Mouse (Mus musculus): ENCODE results near the gene Styxl1. TPM values are rescaled to one million over a fixed set of nuclear protein-coding genes. Genes with fewer than 3 reads are reported as not detected.

Gene Styxl1
- polyA plus RNA-seq, 1 experiment from 2014 or later: not detected

DNA sequence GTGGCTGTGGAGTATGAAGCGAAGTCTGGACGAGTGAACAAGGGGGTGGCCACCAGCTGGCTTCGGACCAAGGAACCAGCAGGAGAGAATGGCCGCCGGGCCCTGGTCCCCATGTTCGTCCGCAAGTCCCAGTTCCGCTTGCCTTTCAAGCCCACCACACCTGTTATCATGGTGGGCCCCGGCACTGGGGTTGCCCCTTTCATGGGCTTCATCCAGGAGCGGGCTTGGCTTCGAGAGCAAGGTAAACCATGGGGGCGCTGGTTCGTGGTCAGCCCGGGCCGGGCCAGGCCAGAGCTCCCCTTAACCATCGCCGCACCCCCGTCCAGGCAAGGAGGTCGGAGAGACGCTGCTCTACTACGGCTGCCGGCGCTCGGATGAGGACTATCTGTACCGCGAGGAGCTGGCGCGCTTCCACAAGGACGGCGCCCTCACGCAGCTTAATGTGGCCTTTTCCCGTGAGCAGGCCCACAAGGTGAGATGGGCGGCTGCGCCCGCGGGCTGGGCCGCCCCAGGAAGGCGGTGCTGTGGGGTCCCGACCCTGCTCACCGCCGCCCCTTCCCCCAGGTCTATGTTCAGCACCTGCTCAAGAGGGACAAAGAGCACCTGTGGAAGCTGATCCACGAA, 44.0 kb downstream of the Styxl1 start:
- Histone ChIP-seq H3K36me3 (ENCODE audit: control insufficient read depth, insufficient read depth, low read length) (peaks cover 57% of the 10 kb centered on the region), H3K9me3 (ENCODE audit: control insufficient read depth, low read length) (no peaks in the 10 kb centered on the region), H3K4me1 (ENCODE audit: control insufficient read depth, insufficient read depth, low read length) (no peaks in the 10 kb centered on the region), H3K27ac (ENCODE audit: low read depth, low read length) (no peak overlapping the region), H3K4me2 (no peak overlapping the region), H3K9ac (ENCODE audit: low read length) (no peak overlapping the region), H3K4me3 (ENCODE audit: low read depth, low read length) (no peak overlapping the region), H3K27me3 (ENCODE audit: control insufficient read depth, insufficient read depth, low read length) (no peaks in the 10 kb centered on the region)
- no peak for ATAC-seq (ENCODE audit: low FRiP score)
- no peak for DNase-seq (ENCODE audit: low spot score, missing footprints)
- WGBS: 93% methylated on average over 42 of the region's 42 CpGs

DNA sequence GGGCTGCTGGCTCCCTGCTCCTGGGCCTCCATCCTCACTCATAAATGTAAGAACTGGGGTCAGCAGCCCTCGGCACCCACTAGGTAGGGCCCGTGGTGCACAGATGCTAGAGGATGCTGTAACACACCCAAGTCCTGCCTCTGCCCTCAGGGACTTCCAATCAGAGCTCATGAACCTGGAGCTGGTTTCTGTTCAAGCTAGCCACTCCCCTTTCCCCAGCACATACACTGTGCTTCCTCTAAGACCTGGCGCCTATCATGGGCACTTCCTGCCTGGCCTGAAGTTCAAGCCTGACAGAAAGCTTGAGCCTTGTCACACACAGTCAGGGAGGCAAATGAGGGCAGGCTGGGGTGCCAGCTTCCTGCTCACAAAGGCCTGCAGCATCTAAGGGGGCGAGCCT, 45.1 kb downstream of the Styxl1 start:
- H3K9ac ChIP-seq (ENCODE audit: low read length): no peak overlapping the region
- H3K9me3 ChIP-seq (ENCODE audit: control insufficient read depth, low read length): no peaks in the 10 kb centered on the region
- H3K4me1 ChIP-seq (ENCODE audit: control insufficient read depth, insufficient read depth, low read length): no peaks in the 10 kb centered on the region
- DNase-seq (ENCODE audit: low spot score, missing footprints) (no peak), ATAC-seq (ENCODE audit: low FRiP score) (no peak)
- H3K4me2 ChIP-seq: no peak overlapping the region
- H3K36me3 ChIP-seq (ENCODE audit: control insufficient read depth, insufficient read depth, low read length): peaks cover 57% of the 10 kb centered on the region
- WGBS: 89% methylated on average over 4 of the region's 4 CpGs
- no peak overlapping the region for H3K4me3 ChIP-seq (ENCODE audit: low read depth, low read length)
- no peak overlapping the region for H3K27ac ChIP-seq (ENCODE audit: low read depth, low read length)
- H3K27me3 ChIP-seq (ENCODE audit: control insufficient read depth, insufficient read depth, low read length): no peaks in the 10 kb centered on the region

DNA sequence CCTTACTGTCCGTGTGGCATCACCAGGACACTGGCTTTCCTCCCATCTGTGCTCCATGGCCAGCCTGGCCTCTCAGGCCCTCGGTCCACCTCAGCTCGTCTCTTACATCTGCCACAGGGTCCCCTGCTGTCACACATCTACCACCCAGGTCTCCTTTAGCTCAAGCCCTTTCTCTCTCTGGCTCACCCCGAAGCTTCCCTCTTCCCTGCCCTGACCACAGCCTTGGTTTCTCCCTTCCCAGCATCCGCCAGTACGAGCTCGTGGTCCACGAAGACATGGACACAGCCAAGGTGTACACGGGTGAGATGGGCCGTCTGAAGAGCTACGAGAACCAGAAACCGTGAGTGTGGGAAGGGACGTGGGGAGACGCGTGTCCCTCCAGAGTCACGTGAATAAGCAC, 46.9 kb downstream of the Styxl1 start:
- no peaks in the 10 kb centered on the region for H3K27me3 ChIP-seq (ENCODE audit: control insufficient read depth, insufficient read depth, low read length)
- peaks cover 57% of the 10 kb centered on the region for H3K36me3 ChIP-seq (ENCODE audit: control insufficient read depth, insufficient read depth, low read length)
- H3K4me1 ChIP-seq (ENCODE audit: control insufficient read depth, insufficient read depth, low read length): peaks cover 11% of the 10 kb centered on the region
- H3K4me2 ChIP-seq: no peak overlapping the region
- no peak overlapping the region for H3K9ac ChIP-seq (ENCODE audit: low read length)
- no peak overlapping the region for H3K27ac ChIP-seq (ENCODE audit: low read depth, low read length)
- DNase-seq (ENCODE audit: low spot score, missing footprints) (no peak), ATAC-seq (ENCODE audit: low FRiP score) (no peak)
- no peaks in the 10 kb centered on the region for H3K9me3 ChIP-seq (ENCODE audit: control insufficient read depth, low read length)
- no peak overlapping the region for H3K4me3 ChIP-seq (ENCODE audit: low read depth, low read length)
- WGBS: 95% methylated on average over 16 of the region's 16 CpGs

DNA sequence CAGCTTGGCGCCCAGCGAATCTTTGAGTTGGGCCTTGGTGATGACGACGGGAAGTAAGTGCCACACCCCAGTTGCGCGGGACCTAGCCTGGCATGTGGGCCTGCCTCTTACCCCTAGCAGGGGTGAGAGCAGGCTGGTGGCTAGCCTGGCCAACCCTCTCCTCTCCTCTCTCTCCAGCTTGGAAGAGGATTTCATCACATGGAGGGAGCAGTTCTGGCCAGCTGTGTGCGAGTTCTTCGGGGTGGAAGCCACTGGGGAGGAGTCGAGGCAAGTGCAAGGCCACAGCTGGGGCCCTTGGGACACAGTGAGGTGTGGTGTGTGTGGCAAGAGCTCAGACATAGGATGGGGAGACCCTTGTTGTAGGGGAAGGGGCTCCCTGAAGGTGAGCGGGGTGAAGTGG, 47.3 kb downstream of the Styxl1 start:
- Histone ChIP-seq H3K36me3 (ENCODE audit: control insufficient read depth, insufficient read depth, low read length) (peaks cover 55% of the 10 kb centered on the region), H3K27me3 (ENCODE audit: control insufficient read depth, insufficient read depth, low read length) (no peaks in the 10 kb centered on the region), H3K4me3 (ENCODE audit: low read depth, low read length) (no peak overlapping the region), H3K4me2 (no peak overlapping the region), H3K9ac (ENCODE audit: low read length) (no peak overlapping the region), H3K4me1 (ENCODE audit: control insufficient read depth, insufficient read depth, low read length) (peaks cover 15% of the 10 kb centered on the region), H3K27ac (ENCODE audit: low read depth, low read length) (no peak overlapping the region), H3K9me3 (ENCODE audit: control insufficient read depth, low read length) (no peaks in the 10 kb centered on the region)
- DNase-seq (ENCODE audit: low spot score, missing footprints): no peak
- ATAC-seq (ENCODE audit: low FRiP score): no peak
- WGBS: 95% methylated on average over 10 of the region's 10 CpGs

DNA sequence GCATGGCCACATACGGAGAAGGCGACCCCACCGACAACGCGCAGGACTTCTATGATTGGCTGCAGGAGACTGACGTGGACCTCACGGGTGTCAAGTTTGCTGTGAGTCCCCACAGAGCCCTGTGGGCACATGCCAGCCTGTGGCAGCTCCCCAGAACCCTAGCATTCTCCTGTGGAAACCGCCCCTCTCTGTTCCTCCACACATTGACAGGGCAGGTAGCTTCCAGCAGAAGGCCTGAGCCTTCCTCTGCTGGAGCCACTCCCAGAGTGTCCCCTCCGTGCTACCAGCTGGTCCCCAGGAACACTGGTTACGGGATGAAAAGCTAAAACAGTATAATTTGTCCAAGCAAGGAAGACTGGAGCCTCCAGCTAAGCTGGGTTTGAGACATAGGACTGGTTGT, 47.9 kb downstream of the Styxl1 start:
- no peak overlapping the region for H3K4me2 ChIP-seq
- no peak for DNase-seq (ENCODE audit: low spot score, missing footprints)
- WGBS: 92% methylated on average over 10 of the region's 10 CpGs
- H3K4me3 ChIP-seq (ENCODE audit: low read depth, low read length): no peak overlapping the region
- ATAC-seq (ENCODE audit: low FRiP score): no peak
- H3K27me3 ChIP-seq (ENCODE audit: control insufficient read depth, insufficient read depth, low read length): no peaks in the 10 kb centered on the region
- peaks cover 51% of the 10 kb centered on the region for H3K36me3 ChIP-seq (ENCODE audit: control insufficient read depth, insufficient read depth, low read length)
- H3K9me3 ChIP-seq (ENCODE audit: control insufficient read depth, low read length): no peaks in the 10 kb centered on the region
- H3K4me1 ChIP-seq (ENCODE audit: control insufficient read depth, insufficient read depth, low read length): peaks cover 21% of the 10 kb centered on the region
- H3K27ac ChIP-seq (ENCODE audit: low read depth, low read length): no peak overlapping the region
- no peak overlapping the region for H3K9ac ChIP-seq (ENCODE audit: low read length)

DNA sequence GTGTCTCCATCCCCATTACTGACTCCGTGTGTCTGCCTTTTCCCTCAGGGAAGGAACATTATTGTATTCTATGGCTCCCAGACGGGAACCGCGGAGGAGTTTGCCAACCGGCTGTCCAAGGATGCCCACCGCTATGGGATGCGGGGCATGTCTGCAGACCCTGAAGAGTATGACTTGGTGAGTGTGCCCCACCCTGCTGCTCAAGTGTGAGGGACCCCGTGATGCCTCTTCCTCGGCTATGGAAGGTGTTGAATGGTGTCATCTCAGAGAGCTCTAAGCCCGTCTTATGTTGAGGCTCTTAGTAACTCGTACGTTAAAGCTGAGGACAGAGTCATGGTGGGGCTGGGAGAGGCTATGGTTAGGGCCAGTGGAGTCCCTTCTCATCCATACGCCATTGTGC, 48.8 kb downstream of the Styxl1 start:
- Histone ChIP-seq H3K9ac (ENCODE audit: low read length) (no peak overlapping the region), H3K4me2 (no peak overlapping the region), H3K36me3 (ENCODE audit: control insufficient read depth, insufficient read depth, low read length) (peaks cover 42% of the 10 kb centered on the region), H3K4me1 (ENCODE audit: control insufficient read depth, insufficient read depth, low read length) (peaks cover 30% of the 10 kb centered on the region), H3K27me3 (ENCODE audit: control insufficient read depth, insufficient read depth, low read length) (no peaks in the 10 kb centered on the region), H3K9me3 (ENCODE audit: control insufficient read depth, low read length) (no peaks in the 10 kb centered on the region), H3K4me3 (ENCODE audit: low read depth, low read length) (no peak overlapping the region), H3K27ac (ENCODE audit: low read depth, low read length) (no peak overlapping the region)
- no peak for ATAC-seq (ENCODE audit: low FRiP score)
- no peak for DNase-seq (ENCODE audit: low spot score, missing footprints)
- 91% methylated on average over 13 of the region's 13 CpGs for WGBS

DNA sequence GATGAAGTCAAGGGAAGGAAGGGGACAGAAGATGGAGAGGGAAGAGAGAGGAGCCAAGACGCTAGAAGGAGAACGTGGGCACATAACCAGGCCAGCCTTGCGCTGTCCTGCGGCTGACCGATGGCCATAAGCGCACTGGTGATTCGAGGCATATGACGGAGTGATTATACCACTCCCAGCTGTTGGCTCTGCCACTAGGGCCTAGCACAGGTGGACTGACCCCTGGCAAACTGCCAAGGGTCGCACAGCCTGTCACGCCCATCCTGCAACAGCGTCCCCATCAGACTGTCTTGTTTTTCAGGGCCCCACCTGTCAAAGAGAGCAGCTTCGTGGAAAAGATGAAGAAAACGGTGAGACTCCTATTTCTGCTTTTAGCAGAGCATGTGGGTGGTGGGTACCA, 49.8 kb downstream of the Styxl1 start:
- H3K36me3 ChIP-seq (ENCODE audit: control insufficient read depth, insufficient read depth, low read length): peaks cover 32% of the 10 kb centered on the region
- no peak for DNase-seq (ENCODE audit: low spot score, missing footprints)
- H3K4me1 ChIP-seq (ENCODE audit: control insufficient read depth, insufficient read depth, low read length): peaks cover 37% of the 10 kb centered on the region
- H3K9me3 ChIP-seq (ENCODE audit: control insufficient read depth, low read length): no peaks in the 10 kb centered on the region
- no peak overlapping the region for H3K27ac ChIP-seq (ENCODE audit: low read depth, low read length)
- H3K27me3 ChIP-seq (ENCODE audit: control insufficient read depth, insufficient read depth, low read length): no peaks in the 10 kb centered on the region
- H3K4me3 ChIP-seq (ENCODE audit: low read depth, low read length): no peak overlapping the region
- H3K9ac ChIP-seq (ENCODE audit: low read length): no peak overlapping the region
- ATAC-seq (ENCODE audit: low FRiP score): no peak
- 94% methylated on average over 13 of the region's 13 CpGs for WGBS
- H3K4me2 ChIP-seq: no peak overlapping the region

DNA sequence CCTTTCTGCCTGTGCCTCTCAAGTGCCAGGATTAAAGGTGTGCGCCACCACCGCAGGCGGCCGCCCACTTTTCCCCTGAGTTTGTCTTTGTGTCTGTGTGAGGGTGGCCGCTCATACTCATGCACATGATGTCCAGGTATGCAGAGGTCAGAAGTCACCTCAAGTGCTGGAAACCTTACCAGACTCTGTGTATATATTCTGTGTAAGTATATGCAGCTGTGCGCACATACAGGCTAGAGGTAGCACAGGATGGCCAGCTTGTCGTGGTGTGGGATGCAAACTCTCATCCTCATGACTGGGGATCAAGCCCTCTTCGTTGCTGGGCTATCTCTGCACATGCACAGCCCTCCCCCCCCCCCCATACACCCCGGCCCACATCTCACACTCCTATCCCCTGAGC, 50.3 kb downstream of the Styxl1 start:
- ATAC-seq (ENCODE audit: low FRiP score): no peak
- Histone ChIP-seq H3K36me3 (ENCODE audit: control insufficient read depth, insufficient read depth, low read length) (peaks cover 27% of the 10 kb centered on the region), H3K27ac (ENCODE audit: low read depth, low read length) (no peak overlapping the region)

DNA sequence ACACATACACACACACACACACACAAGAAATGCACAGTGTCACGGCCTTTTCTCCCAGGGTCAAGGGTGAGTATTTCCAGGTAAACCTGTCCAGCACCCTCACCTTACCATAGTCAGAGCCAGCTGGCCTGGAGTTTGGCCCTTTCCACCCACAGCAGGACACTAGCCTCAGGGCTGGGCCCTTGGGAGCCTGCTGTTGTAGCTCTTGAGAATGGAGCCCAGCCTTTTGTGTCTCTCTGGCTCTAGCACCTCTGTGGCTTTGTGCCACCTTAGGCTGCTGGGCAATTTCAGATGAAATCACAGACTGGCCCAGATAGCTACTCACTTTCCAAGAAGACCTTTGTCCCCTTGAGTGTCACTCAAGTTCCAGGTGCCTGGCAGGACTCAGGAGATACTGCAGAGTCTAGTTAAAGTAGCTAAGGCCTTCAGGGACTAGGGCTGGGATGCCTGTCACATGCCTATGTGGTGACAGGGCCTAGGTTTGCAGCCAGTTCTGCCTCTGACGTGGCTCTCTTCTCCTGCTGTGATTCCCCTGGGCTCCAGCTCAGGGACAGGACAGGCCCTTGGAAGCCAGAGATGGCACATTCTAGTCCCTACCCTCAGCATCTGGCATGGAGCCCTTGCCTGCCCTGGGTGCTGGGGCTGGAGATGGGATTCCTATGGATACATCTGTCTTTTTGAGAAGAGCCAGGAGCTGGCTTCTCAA, 51.4 kb downstream of the Styxl1 start:
- H3K27ac ChIP-seq (ENCODE audit: low read depth, low read length): peak overlapping the region; percentile 93
- peaks cover 22% of the 10 kb centered on the region for H3K36me3 ChIP-seq (ENCODE audit: control insufficient read depth, insufficient read depth, low read length)
- ATAC-seq (ENCODE audit: low FRiP score) (no peak), DNase-seq (ENCODE audit: low spot score, missing footprints) (no peak)
- H3K9ac ChIP-seq (ENCODE audit: low read length): peak overlapping the region; percentile 49
- peaks cover 37% of the 10 kb centered on the region for H3K4me1 ChIP-seq (ENCODE audit: control insufficient read depth, insufficient read depth, low read length)
- no peaks in the 10 kb centered on the region for H3K27me3 ChIP-seq (ENCODE audit: control insufficient read depth, insufficient read depth, low read length)
- H3K4me2 ChIP-seq: peak overlapping the region; percentile 64
- H3K9me3 ChIP-seq (ENCODE audit: control insufficient read depth, low read length): no peaks in the 10 kb centered on the region
- peak overlapping the region; percentile 32; the same call in 1 of the 2 replicates for H3K4me3 ChIP-seq (ENCODE audit: low read depth, low read length)
- 88% methylated on average over 2 of the region's 2 CpGs for WGBS

More for the DNA sequence above, 50.3 kb downstream of the Styxl1 start:
- 94% methylated on average over 9 of the region's 9 CpGs for WGBS
- no peaks in the 10 kb centered on the region for H3K27me3 ChIP-seq (ENCODE audit: control insufficient read depth, insufficient read depth, low read length)
- H3K4me3 ChIP-seq (ENCODE audit: low read depth, low read length): no peak overlapping the region
- H3K9ac ChIP-seq (ENCODE audit: low read length): no peak overlapping the region
- no peaks in the 10 kb centered on the region for H3K9me3 ChIP-seq (ENCODE audit: control insufficient read depth, low read length)
- no peak for DNase-seq (ENCODE audit: low spot score, missing footprints)
- peaks cover 37% of the 10 kb centered on the region for H3K4me1 ChIP-seq (ENCODE audit: control insufficient read depth, insufficient read depth, low read length)
- H3K4me2 ChIP-seq: no peak overlapping the region

Measured in midbrain, embryonic 11.5 days (tissue).